Mouse (Mus musculus): ENCODE data around the gene Etnk2. TPM values are rescaled to one million over a fixed set of nuclear protein-coding genes. Genes with fewer than 3 reads are reported as not detected.

The Etnk2 gene
- total RNA-seq, 2 experiments from 2014 or later: 0.45 to 0.57 TPM

- no peak for DNase-seq (ENCODE audit: low spot score)
- intact Hi-C loops (cut with DNase I): no loop called here
Measured at GRCm38 (mm10) chr1:133379254-133379985, 16.0 kb downstream of the Etnk2 start.

- intact Hi-C loops (cut with DNase I): no loop called here
- no peak for DNase-seq (ENCODE audit: low spot score)
Measured at GRCm38 (mm10) chr1:133379986-133380320, 16.6 kb downstream of the Etnk2 start.

- DNase-seq (ENCODE audit: low spot score): no peak
Measured at GRCm38 (mm10) chr1:133380347-133381065, 17.1 kb downstream of the Etnk2 start.

GRCm38 (mm10) chr1:133382008-133382407 is 18.6 kb downstream of the Etnk2 start:
- intact Hi-C loops (cut with DNase I): loop anchor here (2.0 kb wide), 1 partner anchor 205 kb away; no protein-coding TSS in a partner anchor
- no peak for DNase-seq (ENCODE audit: low spot score)

More at GRCm38 (mm10) chr1:133380347-133381065, 17.1 kb downstream of the Etnk2 start:
- intact Hi-C loops (cut with DNase I): no loop called here

- DNase-seq (ENCODE audit: low spot score): no peak
- intact Hi-C loops (cut with DNase I): loop anchor here (2.0 kb wide), 1 partner anchor 204 kb away; no protein-coding TSS in a partner anchor
Measured at GRCm38 (mm10) chr1:133382552-133383155, 19.3 kb downstream of the Etnk2 start.

GRCm38 (mm10) chr1:133383157-133383783 is 19.9 kb downstream of the Etnk2 start:
- intact Hi-C loops (cut with DNase I): loop anchor here (2.0 kb wide), 1 partner anchor 204 kb away; no protein-coding TSS in a partner anchor
- DNase-seq (ENCODE audit: low spot score): no peak

GRCm38 (mm10) chr1:133385506-133385905 is 22.1 kb downstream of the Etnk2 start:
- no peak for DNase-seq (ENCODE audit: low spot score)
- intact Hi-C loops (cut with DNase I): loop anchor here (1.0 to 2.0 kb wide), 3 partner anchors 37 to 225 kb away; partner anchors contain the start of gene Snrpe

- intact Hi-C loops (cut with DNase I): no loop called here
- DNase-seq (ENCODE audit: low spot score): no peak
Measured at GRCm38 (mm10) chr1:133386209-133386608, 22.8 kb downstream of the Etnk2 start.

- intact Hi-C loops (cut with DNase I): no loop called here
- DNase-seq (ENCODE audit: low spot score): no peak
Measured at GRCm38 (mm10) chr1:133387539-133388268, 24.3 kb downstream of the Etnk2 start.

GRCm38 (mm10) chr1:133394702-133395101 is 31.3 kb downstream of the Etnk2 start:
- intact Hi-C loops (cut with DNase I): no loop called here
- no peak for DNase-seq (ENCODE audit: low spot score)

- intact Hi-C loops (cut with DNase I): no loop called here
- DNase-seq (ENCODE audit: low spot score): no peak
Measured at GRCm38 (mm10) chr1:133396693-133397092, 33.3 kb downstream of the Etnk2 start.

- intact Hi-C loops (cut with DNase I): no loop called here
- DNase-seq (ENCODE audit: low spot score): no peak
Measured at GRCm38 (mm10) chr1:133397094-133397482, 33.7 kb downstream of the Etnk2 start.

GRCm38 (mm10) chr1:133397483-133398237 is 34.3 kb downstream of the Etnk2 start:
- intact Hi-C loops (cut with DNase I): no loop called here
- peak; percentile 44 for DNase-seq (ENCODE audit: low spot score)

GRCm38 (mm10) chr1:133400014-133400725 is 36.8 kb downstream of the Etnk2 start:
- intact Hi-C loops (cut with DNase I): no loop called here

GRCm38 (mm10) chr1:133404005-133404404 is 40.6 kb downstream of the Etnk2 start:
- DNase-seq (ENCODE audit: low spot score): no peak
- intact Hi-C loops (cut with DNase I): no loop called here

More at GRCm38 (mm10) chr1:133400014-133400725, 36.8 kb downstream of the Etnk2 start:
- DNase-seq (ENCODE audit: low spot score): no peak

- DNase-seq (ENCODE audit: low spot score): no peak
- intact Hi-C loops (cut with DNase I): no loop called here
Measured at GRCm38 (mm10) chr1:133406614-133407013, 43.2 kb downstream of the Etnk2 start.

GRCm38 (mm10) chr1:133407436-133407835 is 44.1 kb downstream of the Etnk2 start:
- intact Hi-C loops (cut with DNase I): no loop called here
- no peak for DNase-seq (ENCODE audit: low spot score)

GRCm38 (mm10) chr1:133408321-133408720 is 44.9 kb downstream of the Etnk2 start:
- DNase-seq (ENCODE audit: low spot score): no peak
- intact Hi-C loops (cut with DNase I): no loop called here
